Mouse (Mus musculus): Measurements from ENCODE around the gene Akap9.
"Not testable (repeated sequence)": the region's sequence is repeated elsewhere in the genome, so short reads cannot be mapped to it uniquely, and the experiment has no call there.

The Akap9 gene

DNA sequence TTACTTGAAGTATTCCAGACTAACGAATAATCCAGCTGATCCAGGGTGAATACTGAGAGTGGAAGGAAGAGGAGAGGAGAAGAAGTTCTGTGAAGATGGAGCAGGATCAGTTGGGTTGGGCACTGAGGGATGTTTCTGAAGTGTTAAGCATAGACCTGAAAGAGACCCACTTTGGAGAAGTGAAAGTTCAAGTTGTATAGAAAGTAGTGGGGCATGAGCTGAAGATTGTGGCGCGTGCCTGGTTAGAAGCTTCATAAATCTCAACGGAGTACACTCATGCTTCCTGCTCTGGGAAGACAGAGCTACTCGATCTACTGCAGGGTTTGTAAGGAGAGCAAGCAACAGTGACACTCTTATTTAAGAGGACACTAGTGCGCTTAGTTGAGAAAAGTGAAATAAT lies 41.3 kb downstream of the Akap9 start:
- no peak for DNase-seq (ENCODE audit: low spot score in 2 of 2)

DNA sequence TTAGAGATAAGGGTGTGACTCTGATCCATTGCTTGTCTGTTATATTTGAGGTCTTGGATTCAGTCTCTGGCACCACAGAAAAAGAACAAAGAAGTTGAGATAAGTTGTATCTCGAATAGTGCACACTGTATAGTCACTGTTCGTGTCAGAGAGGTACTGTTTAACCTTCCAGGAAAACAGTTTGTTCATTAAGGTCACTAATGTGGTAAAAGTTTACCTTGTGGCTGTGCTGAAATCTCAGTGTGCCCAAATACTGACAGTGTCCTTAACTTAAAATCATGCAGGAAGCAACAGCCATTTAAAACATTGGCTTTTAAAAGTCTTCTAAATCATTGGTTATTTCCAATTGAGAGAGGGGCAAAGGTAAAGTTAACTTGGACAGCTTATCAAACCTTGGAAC lies 43.1 kb downstream of the Akap9 start:
- DNase-seq (ENCODE audit: low spot score in 2 of 2), result no peak

GRCm38 (mm10) chr5:3973764-3974163 lies 45.9 kb downstream of the Akap9 start:
- DNase-seq (ENCODE audit: low spot score in 2 of 2), result no peak

DNA sequence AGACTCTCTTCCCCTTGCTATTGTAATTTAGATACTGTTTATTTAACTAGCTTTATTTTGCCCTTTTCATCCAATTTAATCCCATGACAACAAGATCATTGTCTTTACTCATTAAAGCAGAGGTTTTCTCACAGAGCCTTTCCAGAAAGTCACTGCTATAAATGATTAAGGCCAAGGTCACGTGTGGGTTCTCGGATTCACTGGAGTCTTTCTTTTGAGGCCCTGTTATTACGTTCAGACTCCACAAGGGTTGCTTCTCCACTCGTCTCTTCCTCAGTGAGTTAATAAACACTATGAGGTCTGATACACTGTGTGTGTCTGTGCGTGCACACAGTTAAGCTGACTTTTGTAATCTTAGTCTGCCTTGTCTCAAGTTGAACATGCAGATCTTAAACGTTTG lies 47.0 kb downstream of the Akap9 start:
- DNase-seq (ENCODE audit: low spot score in 2 of 2), result no peak

- no peak for DNase-seq (ENCODE audit: low spot score in 2 of 2)
Observed at GRCm38 (mm10) chr5:3976111-3976510, 48.3 kb downstream of the Akap9 start.

DNA sequence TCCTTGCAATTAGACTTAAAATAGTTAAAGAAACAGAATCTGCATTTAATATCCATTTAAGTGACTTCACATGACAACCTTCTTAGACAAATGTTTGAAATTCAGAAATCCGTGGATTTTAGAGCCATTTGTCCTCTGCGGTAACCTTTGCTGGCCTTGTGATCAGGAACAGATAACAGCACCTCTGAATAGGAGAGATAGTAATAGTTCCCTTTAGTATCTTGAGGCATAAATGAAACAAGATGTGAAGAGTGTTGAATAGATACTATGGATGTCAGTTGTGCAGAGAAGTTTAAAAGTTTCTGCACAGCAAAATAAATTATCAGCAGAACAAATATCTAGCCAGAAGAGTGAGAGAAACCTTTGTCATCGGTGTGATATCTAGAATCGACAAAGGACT lies 50.0 kb downstream of the Akap9 start:
- DNase-seq (ENCODE audit: low spot score in 2 of 2), result no peak

DNA sequence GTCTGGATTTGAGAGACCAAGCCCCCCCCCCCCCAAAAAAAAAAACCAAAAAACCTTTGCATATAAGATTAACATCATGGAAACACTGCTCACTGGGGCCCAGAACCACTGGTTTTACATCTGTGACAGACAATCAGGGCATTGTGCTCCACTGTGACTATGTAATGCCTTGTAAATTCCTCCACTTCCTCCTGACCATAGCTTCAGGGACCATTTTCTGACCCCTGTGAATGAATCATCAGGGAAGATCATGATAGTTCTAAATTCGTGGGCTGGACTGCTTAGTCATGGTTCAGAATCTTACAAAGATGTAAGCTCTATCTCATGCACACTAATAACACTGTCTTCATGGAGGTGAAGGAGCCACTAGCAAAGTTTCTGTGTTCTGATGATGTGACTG lies 61.8 kb downstream of the Akap9 start:
- DNase-seq (ENCODE audit: low spot score in 2 of 2), result no peak

DNA sequence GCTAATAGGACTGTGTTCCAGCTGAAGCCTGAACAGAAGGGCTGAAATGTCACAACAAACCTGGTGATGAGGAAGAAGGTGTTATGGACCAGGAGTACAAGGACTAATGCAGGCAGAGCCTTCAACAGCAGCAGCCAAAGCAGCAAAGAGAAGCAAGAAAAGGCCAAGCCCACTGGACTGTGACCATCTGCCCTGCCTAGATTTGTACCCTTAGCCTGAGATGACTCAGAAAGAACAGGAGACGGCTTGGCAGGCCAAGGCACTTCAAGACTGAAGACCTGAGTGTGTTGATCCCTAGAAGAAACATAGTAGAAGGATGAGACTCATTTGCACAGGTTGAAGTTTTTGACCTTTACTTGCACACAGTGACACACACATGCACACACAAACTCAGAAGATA lies 62.6 kb downstream of the Akap9 start:
- no peak for DNase-seq (ENCODE audit: low spot score in 2 of 2)

GRCm38 (mm10) chr5:4004531-4005469 lies 76.9 kb downstream of the Akap9 start:
- no peak for DNase-seq (ENCODE audit: low spot score in 2 of 2)

DNA sequence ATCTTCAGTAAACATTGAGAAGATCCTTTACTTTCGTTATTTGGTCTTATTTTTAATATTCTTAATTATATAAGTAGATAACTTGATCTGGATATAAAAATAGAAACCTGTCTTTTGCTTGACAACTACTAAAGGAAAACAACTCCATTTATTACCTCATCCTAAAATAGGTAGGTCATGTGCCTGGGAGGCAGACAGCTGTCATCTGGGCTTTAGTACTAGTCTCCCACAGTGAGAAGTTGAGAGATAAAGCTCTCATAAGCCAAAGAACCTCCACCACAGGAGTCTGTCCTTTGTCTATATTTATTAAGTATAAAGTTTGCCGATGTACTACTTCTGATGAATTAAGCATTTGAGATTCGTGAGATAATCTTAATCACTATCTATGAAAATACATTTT lies 78.8 kb downstream of the Akap9 start:
- DNase-seq (ENCODE audit: low spot score in 2 of 2), result no peak

GRCm38 (mm10) chr5:4008266-4008665 lies 80.4 kb downstream of the Akap9 start:
- no peak for DNase-seq (ENCODE audit: low spot score in 2 of 2)

- DNase-seq (ENCODE audit: low spot score in 2 of 2), result no peak
Observed at GRCm38 (mm10) chr5:4009540-4009939, 81.7 kb downstream of the Akap9 start.

GRCm38 (mm10) chr5:4017646-4018045 lies 89.8 kb downstream of the Akap9 start:
- not testable (repeated sequence) for DNase-seq (ENCODE audit: low spot score in 2 of 2)

- DNase-seq (ENCODE audit: low spot score in 2 of 2), result no peak
Observed at GRCm38 (mm10) chr5:4019377-4019776, 91.5 kb downstream of the Akap9 start.

- DNase-seq (ENCODE audit: low spot score in 2 of 2), result no peak
Observed at GRCm38 (mm10) chr5:4020018-4020417, 92.2 kb downstream of the Akap9 start.

- no peak for DNase-seq (ENCODE audit: low spot score in 2 of 2)
Observed at GRCm38 (mm10) chr5:4023186-4023585, 95.3 kb downstream of the Akap9 start.

DNA sequence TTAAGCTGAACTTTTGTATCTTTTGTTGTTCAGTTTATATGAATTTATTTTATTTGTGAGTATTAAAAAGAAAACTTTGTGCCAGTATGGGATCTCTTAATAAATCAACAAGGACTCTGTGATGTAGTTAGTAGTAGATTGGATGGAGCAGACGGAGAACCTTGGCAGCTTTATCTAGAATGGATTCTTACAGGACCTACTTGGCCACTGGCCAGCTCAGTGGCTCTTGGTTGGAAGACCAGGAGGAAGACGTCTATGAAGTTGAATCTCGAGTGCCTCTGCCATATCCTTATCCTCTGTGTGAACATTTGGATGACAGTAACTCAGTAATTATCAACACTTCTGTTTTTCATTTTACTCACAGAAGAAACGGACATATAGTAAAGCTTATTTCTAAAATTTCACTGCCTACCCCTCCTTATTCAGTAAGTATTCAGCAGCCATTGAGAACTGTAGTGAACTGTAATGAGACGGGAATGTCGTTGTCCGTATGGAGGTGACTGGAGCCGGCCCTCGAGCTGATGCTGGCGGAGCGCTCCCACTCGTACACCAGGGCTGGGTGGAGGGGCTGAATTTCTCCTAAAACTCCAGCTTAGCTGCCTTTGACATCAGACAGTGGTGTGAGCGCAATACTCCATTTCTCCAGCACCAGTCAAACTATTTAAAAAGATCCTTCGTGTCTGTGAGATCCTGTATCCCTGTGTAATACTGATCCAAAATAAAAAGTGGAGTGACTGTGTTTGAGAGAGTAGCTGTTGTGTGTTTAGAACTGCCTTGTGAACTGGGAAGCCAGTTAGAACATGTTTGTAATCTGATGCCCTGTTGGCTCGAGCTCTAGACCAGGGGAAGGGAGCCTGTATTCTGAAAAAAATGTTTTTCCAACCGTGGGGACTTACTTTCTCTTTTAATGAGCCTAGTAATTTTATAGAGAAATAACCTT lies 96.2 kb downstream of the Akap9 start:
- no peak for DNase-seq (ENCODE audit: low spot score in 2 of 2)

GRCm38 (mm10) chr5:4024727-4025126 lies 96.9 kb downstream of the Akap9 start:
- no peak for DNase-seq (ENCODE audit: low spot score in 2 of 2)

DNA sequence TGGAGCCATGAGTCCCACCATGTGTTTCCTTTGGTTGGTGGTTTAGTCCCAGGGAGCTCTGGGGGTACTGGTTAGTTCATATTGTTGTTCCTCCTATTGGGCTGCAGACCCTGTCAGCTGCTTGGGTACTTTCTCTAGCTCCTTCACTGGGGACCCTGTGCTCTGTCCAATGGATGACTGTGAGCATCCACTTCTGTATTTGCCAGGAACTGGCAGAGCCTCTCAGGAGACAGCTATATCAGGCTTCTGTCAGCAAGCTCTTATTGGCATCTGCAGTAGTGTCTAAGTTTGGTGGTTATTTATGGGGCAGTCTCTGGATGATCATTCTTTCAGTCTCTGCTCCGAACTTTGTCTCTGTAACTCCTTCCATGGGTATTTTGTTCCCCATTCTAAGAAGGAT lies 98.5 kb downstream of the Akap9 start:
- DNase-seq (ENCODE audit: low spot score in 2 of 2), result not testable (repeated sequence)

DNA sequence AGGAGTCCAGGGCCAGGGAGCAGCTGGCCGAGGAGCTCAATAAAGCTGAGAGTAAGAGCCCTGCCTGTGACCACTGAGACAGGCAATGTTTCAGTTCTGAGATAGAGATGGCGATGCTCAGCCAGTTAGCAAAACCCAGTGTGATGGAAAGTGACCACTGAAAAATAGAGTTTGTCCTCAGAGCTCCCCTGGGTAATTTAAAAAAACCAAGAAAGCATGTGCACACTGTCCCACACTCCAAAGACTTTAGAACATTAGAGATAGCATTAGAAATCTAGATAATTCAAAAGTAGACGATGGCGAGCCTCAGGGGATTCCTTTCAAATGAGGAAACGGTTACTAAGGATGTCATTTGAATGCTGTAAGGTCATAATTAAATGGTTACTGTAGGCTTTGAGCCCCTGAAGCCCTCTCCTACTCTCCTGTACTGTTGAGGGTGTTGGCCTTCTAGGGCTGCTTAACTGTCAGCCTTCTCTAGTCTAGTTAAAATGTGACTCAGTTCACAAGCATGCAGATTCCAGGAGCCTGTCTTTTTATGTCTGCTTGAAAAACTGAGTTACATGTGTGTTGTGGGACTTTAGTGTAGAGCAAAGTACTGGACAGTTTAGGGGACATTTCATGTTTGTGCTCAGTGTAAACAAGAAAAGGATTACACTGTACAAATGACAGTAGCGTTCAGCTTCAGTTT lies 100.8 kb downstream of the Akap9 start:
- DNase-seq (ENCODE audit: low spot score in 2 of 2), result no peak

GRCm38 (mm10) chr5:4031846-4032245 lies 104.0 kb downstream of the Akap9 start:
- DNase-seq (ENCODE audit: low spot score in 2 of 2), result no peak

- no peak for DNase-seq (ENCODE audit: low spot score in 2 of 2)
Observed at GRCm38 (mm10) chr5:4036686-4037085, 108.8 kb downstream of the Akap9 start.

Measured in frontal cortex, postnatal 25 days (tissue).